Mouse (Mus musculus): Measurements from ENCODE around the gene Nfasc. TPM values are rescaled to one million over a fixed set of nuclear protein-coding genes. Genes with fewer than 3 reads are reported as not detected.

The Nfasc gene
- 0.30 and 0.67 TPM in 2 replicates for polyA plus RNA-seq (2011; ENCODE audit: insufficient read length, low read depth, missing spikeins)

- TF ChIP-seq POLR2A (IDR thresholded peaks at IDR 0.05; ENCODE audit: low read depth, low read length) (no peak), CTCF (IDR thresholded peaks at IDR 0.05; ENCODE audit: borderline replicate concordance, insufficient read depth, low read length) (no peak)
- H3K4me3 ChIP-seq (ENCODE audit: insufficient read depth, low read length) = peak within 1 kb of the TSS; percentile 22; the same call in 1 of the 2 replicates
- no peaks in the 10 kb centered on the region for H3K4me1 ChIP-seq (ENCODE audit: control insufficient read depth, insufficient read depth, low read length)
- H3K27ac ChIP-seq (ENCODE audit: insufficient read depth, low read length) = no peak within 1 kb of the TSS
Measured at GRCm38 (mm10) chr1:132741175-132741997, at the start of gene Nfasc. Nfasc (minus strand) TSS chr1:132741797.

DNA sequence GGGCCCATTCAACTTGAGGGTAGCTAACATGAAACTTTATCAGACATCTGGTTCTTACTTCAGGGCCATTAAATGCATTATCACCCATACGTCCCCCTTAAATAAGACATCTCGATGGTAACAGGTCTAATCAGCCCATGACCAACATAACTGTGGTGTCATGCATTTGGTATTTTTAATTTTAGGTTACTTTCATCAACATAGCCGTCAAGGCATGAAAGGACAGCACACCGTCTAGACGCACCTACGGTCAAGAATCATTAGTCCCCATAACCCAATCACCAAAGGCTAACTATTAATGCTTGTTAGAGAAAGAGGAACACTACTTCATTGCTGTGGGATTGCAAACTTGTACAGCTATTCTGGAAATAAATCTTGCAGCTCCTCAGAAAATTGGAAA, 49.5 kb upstream of the Nfasc start:
- H3K4me3 ChIP-seq (ENCODE audit: insufficient read depth, low read length) = no peak overlapping the region
- no peak for TF ChIP-seq POLR2A (IDR thresholded peaks at IDR 0.05; ENCODE audit: low read depth, low read length)
- TF ChIP-seq CTCF (IDR thresholded peaks at IDR 0.05; ENCODE audit: borderline replicate concordance, insufficient read depth, low read length) = no peak
- no peak overlapping the region for H3K27ac ChIP-seq (ENCODE audit: insufficient read depth, low read length)
- no peaks in the 10 kb centered on the region for H3K4me1 ChIP-seq (ENCODE audit: control insufficient read depth, insufficient read depth, low read length)

DNA sequence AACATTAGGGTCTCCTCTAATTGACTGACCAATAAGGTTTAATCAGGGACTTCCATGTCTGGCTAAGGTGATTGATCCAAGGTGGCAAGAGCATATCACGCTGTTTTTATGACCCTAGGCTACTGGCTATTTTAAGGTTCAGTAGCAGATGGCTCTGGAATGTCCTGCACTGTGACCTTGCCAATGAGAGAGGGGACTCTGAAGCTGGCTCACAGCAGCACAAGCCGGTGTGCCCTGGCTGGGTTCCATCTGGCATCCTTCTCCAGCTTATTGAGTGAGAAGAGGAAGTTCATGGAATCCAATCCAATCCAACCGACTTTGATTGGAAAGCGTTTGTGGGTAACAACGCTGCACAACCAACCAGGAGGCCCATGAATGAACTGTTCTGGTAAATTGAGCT, 45.3 kb upstream of the Nfasc start:
- no peaks in the 10 kb centered on the region for H3K4me1 ChIP-seq (ENCODE audit: control insufficient read depth, insufficient read depth, low read length)
- no peak overlapping the region for H3K4me3 ChIP-seq (ENCODE audit: insufficient read depth, low read length)
- TF ChIP-seq CTCF (IDR thresholded peaks at IDR 0.05; ENCODE audit: borderline replicate concordance, insufficient read depth, low read length) = no peak
- TF ChIP-seq POLR2A (IDR thresholded peaks at IDR 0.05; ENCODE audit: low read depth, low read length) = no peak
- H3K27ac ChIP-seq (ENCODE audit: insufficient read depth, low read length) = no peak overlapping the region

GRCm38 (mm10) chr1:132781607-132782445, 40.2 kb upstream of the Nfasc start:
- H3K27ac ChIP-seq (ENCODE audit: insufficient read depth, low read length) = no peak overlapping the region
- TF ChIP-seq CTCF (IDR thresholded peaks at IDR 0.05; ENCODE audit: borderline replicate concordance, insufficient read depth, low read length) (no peak), POLR2A (IDR thresholded peaks at IDR 0.05; ENCODE audit: low read depth, low read length) (no peak)
- no peaks in the 10 kb centered on the region for H3K4me1 ChIP-seq (ENCODE audit: control insufficient read depth, insufficient read depth, low read length)
- H3K4me3 ChIP-seq (ENCODE audit: insufficient read depth, low read length) = no peak overlapping the region

DNA sequence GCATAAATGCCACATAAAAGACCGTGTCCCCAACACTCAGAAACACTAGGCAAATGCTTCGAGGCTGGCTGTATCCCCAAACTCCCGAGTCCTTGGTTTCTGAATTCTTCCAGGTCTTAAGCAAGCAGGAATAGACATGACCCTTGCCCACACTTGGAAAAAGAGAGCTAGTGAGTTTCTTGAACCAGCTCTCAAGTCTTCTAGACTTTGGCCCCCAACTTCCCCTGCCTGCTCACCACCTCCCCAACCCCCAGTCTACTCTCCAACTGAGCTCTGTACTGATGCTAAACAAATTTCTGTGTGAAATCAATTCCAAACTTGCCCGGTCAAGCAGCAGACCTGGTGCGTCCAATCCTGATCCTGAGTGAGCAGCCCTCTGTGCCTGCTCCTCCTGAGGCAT, 39.4 kb upstream of the Nfasc start:
- Histone ChIP-seq H3K27ac (ENCODE audit: insufficient read depth, low read length) (no peak overlapping the region), H3K4me1 (ENCODE audit: control insufficient read depth, insufficient read depth, low read length) (no peaks in the 10 kb centered on the region), H3K4me3 (ENCODE audit: insufficient read depth, low read length) (no peak overlapping the region)
- TF ChIP-seq CTCF (IDR thresholded peaks at IDR 0.05; ENCODE audit: borderline replicate concordance, insufficient read depth, low read length) (no peak), POLR2A (IDR thresholded peaks at IDR 0.05; ENCODE audit: low read depth, low read length) (no peak)

GRCm38 (mm10) chr1:132780254-132780653, 38.7 kb upstream of the Nfasc start:
- Histone ChIP-seq H3K27ac (ENCODE audit: insufficient read depth, low read length) (no peak overlapping the region), H3K4me3 (ENCODE audit: insufficient read depth, low read length) (no peak overlapping the region), H3K4me1 (ENCODE audit: control insufficient read depth, insufficient read depth, low read length) (no peaks in the 10 kb centered on the region)
- TF ChIP-seq POLR2A (IDR thresholded peaks at IDR 0.05; ENCODE audit: low read depth, low read length) (no peak), CTCF (IDR thresholded peaks at IDR 0.05; ENCODE audit: borderline replicate concordance, insufficient read depth, low read length) (no peak)

DNA sequence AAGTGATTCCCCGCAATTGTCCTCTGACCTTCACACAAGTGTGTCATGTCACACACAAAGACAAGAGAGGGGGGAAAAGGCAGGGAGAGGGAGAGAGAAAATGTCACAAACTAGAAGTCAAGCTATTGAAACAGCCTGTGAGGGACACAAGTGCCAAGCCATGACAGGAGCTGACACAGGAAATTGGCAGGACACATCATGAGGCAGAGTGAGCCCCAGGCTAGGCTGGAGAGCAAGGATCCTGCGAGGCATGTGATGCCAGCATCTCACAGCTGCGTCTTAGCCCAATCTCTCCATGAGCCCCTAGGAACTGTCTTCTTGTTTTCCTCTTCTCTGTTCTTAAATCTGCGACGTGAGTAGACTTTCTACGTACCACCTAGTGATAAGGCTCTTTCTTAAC, 33.4 kb upstream of the Nfasc start:
- Histone ChIP-seq H3K4me3 (ENCODE audit: insufficient read depth, low read length) (no peak overlapping the region), H3K27ac (ENCODE audit: insufficient read depth, low read length) (no peak overlapping the region), H3K4me1 (ENCODE audit: control insufficient read depth, insufficient read depth, low read length) (no peaks in the 10 kb centered on the region)
- TF ChIP-seq CTCF (IDR thresholded peaks at IDR 0.05; ENCODE audit: borderline replicate concordance, insufficient read depth, low read length) = no peak
- TF ChIP-seq POLR2A (IDR thresholded peaks at IDR 0.05; ENCODE audit: low read depth, low read length) = no peak

DNA sequence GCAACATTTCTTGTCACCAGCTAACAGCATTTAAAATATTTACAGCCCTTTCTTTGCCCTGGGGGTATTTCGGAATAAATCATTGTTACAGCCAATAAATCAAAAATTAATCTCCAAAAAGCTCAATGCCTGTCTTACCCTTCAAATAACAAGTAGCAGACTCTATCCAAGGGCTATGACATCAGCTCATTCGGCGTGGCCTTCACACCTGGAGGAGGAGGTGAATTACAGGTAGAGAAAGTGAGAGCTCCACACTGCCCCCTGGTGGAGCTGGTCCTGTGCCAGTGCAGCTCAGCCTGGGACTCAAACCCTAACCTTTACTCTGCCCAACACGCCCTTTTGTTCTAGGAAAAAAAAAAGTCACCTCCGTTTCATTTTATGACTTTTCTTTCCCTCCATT, 29.8 kb upstream of the Nfasc start:
- no peak overlapping the region for H3K27ac ChIP-seq (ENCODE audit: insufficient read depth, low read length)

GRCm38 (mm10) chr1:132769559-132769958, 28.0 kb upstream of the Nfasc start:
- no peaks in the 10 kb centered on the region for H3K4me1 ChIP-seq (ENCODE audit: control insufficient read depth, insufficient read depth, low read length)

More for the DNA sequence above, 29.8 kb upstream of the Nfasc start:
- Histone ChIP-seq H3K4me3 (ENCODE audit: insufficient read depth, low read length) (no peak overlapping the region), H3K4me1 (ENCODE audit: control insufficient read depth, insufficient read depth, low read length) (no peaks in the 10 kb centered on the region)
- TF ChIP-seq POLR2A (IDR thresholded peaks at IDR 0.05; ENCODE audit: low read depth, low read length) (no peak), CTCF (IDR thresholded peaks at IDR 0.05; ENCODE audit: borderline replicate concordance, insufficient read depth, low read length) (0 out of 2 replicates have a peak, but pooled peaks have one; percentile 31)

More at GRCm38 (mm10) chr1:132769559-132769958, 28.0 kb upstream of the Nfasc start:
- Histone ChIP-seq H3K4me3 (ENCODE audit: insufficient read depth, low read length) (no peak overlapping the region), H3K27ac (ENCODE audit: insufficient read depth, low read length) (no peak overlapping the region)
- TF ChIP-seq CTCF (IDR thresholded peaks at IDR 0.05; ENCODE audit: borderline replicate concordance, insufficient read depth, low read length) (no peak), POLR2A (IDR thresholded peaks at IDR 0.05; ENCODE audit: low read depth, low read length) (no peak)
